Mouse (Mus musculus) gonadal fat pad, adult 2 months (tissue): ENCODE measurements around the gene Ptpn3. TPM values are rescaled to one million over a fixed set of nuclear protein-coding genes. Genes with fewer than 3 reads are reported as not detected.

Experiments
- DNase-seq: peaks from one replicate; pipeline ENCODE4 v3.0.0-alpha.2; 2012; ENCODE audit warnings: low read depth
- polyA plus RNA-seq: library from polyadenylated mRNA; depleted of rRNA; stranded (reverse); fragments of >200 nt; gene quantifications from 2 replicates; pipeline ENCODE4 v1.2.3, GENCODE M21; 2012; rRNA removed

Gene Ptpn3
- polyA plus RNA-seq = 17.4 and 19.8 TPM in 2 replicates

GRCm38 (mm10) chr4:57301410-57302313 lies at the start of gene Ptpn3:
Ptpn3 (minus strand) TSS chr4:57301837.
- no peak for DNase-seq

GRCm38 (mm10) chr4:57350541-57350940 lies 48.9 kb upstream of the Ptpn3 start:
- no peak for DNase-seq

GRCm38 (mm10) chr4:57343996-57344395 lies 42.4 kb upstream of the Ptpn3 start:
- DNase-seq = no peak

GRCm38 (mm10) chr4:57338923-57339322 lies 37.3 kb upstream of the Ptpn3 start:
- peak; percentile 52 for DNase-seq

GRCm38 (mm10) chr4:57338061-57338460 lies 36.4 kb upstream of the Ptpn3 start:
- no peak for DNase-seq

GRCm38 (mm10) chr4:57335000-57335666 lies 33.5 kb upstream of the Ptpn3 start:
- DNase-seq = no peak

- DNase-seq = no peak
Measured at GRCm38 (mm10) chr4:57333926-57334548, 32.4 kb upstream of the Ptpn3 start.

GRCm38 (mm10) chr4:57332511-57332910 lies 30.9 kb upstream of the Ptpn3 start:
- no peak for DNase-seq

GRCm38 (mm10) chr4:57320606-57321327 lies 19.1 kb upstream of the Ptpn3 start:
- DNase-seq = no peak

GRCm38 (mm10) chr4:57318525-57319212 lies 17.0 kb upstream of the Ptpn3 start:
- no peak for DNase-seq

- DNase-seq = no peak
Measured at GRCm38 (mm10) chr4:57312256-57313166, 10.9 kb upstream of the Ptpn3 start.

- no peak for DNase-seq
Measured at GRCm38 (mm10) chr4:57311750-57312149, 10.1 kb upstream of the Ptpn3 start.

GRCm38 (mm10) chr4:57308214-57309000 lies 6.8 kb upstream of the Ptpn3 start:
- no peak for DNase-seq

GRCm38 (mm10) chr4:57307747-57308146 lies 6.1 kb upstream of the Ptpn3 start:
- DNase-seq = no peak

GRCm38 (mm10) chr4:57306260-57306659 lies 4.6 kb upstream of the Ptpn3 start:
- DNase-seq = no peak

- no peak for DNase-seq
Measured at GRCm38 (mm10) chr4:57305644-57306043, 4.0 kb upstream of the Ptpn3 start.

- DNase-seq = no peak
Measured at GRCm38 (mm10) chr4:57300469-57301409, 898 bp downstream of the Ptpn3 start.
